Mouse (Mus musculus): ENCODE measurements around the gene Myo5c. TPM values are rescaled to one million over a fixed set of nuclear protein-coding genes. Genes with fewer than 3 reads are reported as not detected.

Gene Myo5c
- polyA plus RNA-seq, 1 experiment from 2014 or later, result 0.47 TPM

DNA sequence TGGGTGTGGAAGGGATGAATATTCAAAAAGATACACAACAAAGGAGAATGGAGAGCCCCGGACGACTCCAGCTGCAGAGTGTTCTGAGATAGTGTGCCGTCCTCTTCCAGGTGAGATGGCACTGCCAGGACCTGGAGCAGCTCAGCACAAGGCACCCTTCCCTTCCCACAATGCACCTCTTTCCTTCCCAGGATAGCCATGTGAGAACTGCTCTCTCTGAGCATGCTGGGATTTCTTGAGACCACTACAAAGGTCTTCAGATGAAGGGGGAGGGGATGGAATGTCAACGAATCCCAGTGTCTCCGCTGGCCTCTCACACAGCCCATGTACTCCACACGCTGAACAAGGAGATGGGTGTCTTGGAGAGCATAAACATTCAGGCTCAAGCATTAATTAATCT is 55.8 kb downstream of the Myo5c start:
- Histone ChIP-seq H3K27ac (ENCODE audit: low read length) (no peak overlapping the region), H3K9me3 (ENCODE audit: control insufficient read depth, low read length) (no peaks in the 10 kb centered on the region), H3K9ac (replicated peaks; ENCODE audit: low read depth, low read length) (no peak overlapping the region), H3K4me3 (replicated peaks; ENCODE audit: low read length) (no peak overlapping the region), H3K27me3 (replicated peaks; ENCODE audit: control insufficient read depth, insufficient read depth, low read length) (no peaks in the 10 kb centered on the region), H3K4me1 (replicated peaks; ENCODE audit: control insufficient read depth, insufficient read depth, low read length) (no peaks in the 10 kb centered on the region), H3K4me2 (ENCODE audit: low read length) (no peak overlapping the region), H3K36me3 (ENCODE audit: control insufficient read depth, insufficient read depth) (no peaks in the 10 kb centered on the region)
- WGBS, result 74% methylated on average over 6 of the region's 6 CpGs
- ATAC-seq, result no peak

DNA sequence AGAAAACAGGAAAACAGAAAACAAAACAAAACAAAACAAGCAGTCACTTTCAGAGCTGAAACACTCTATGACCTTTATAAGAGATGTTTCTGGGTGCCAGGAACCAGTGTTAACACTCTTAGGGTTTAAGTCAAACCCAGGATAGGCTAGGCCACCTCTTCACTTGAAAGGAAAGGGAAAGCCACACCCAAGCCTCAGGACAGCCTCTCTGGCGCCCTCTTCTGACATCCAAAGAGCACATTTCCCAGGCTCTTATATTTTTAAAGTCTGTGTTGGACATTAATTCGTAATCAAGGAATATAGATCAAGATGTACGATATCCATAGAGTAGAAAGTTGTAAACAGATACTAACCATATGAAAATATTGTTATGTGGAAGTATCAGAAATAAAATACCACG is 57.7 kb downstream of the Myo5c start:
- H3K27ac ChIP-seq (ENCODE audit: low read length), result no peak overlapping the region
- H3K4me2 ChIP-seq (ENCODE audit: low read length), result no peak overlapping the region
- ATAC-seq, result no peak
- no peaks in the 10 kb centered on the region for H3K9me3 ChIP-seq (ENCODE audit: control insufficient read depth, low read length)
- WGBS, result 47% methylated on average over 4 of the region's 4 CpGs
- H3K36me3 ChIP-seq (ENCODE audit: control insufficient read depth, insufficient read depth), result no peaks in the 10 kb centered on the region
- H3K9ac ChIP-seq (replicated peaks; ENCODE audit: low read depth, low read length), result no peak overlapping the region
- H3K27me3 ChIP-seq (replicated peaks; ENCODE audit: control insufficient read depth, insufficient read depth, low read length), result no peaks in the 10 kb centered on the region
- no peaks in the 10 kb centered on the region for H3K4me1 ChIP-seq (replicated peaks; ENCODE audit: control insufficient read depth, insufficient read depth, low read length)
- H3K4me3 ChIP-seq (replicated peaks; ENCODE audit: low read length), result no peak overlapping the region

DNA sequence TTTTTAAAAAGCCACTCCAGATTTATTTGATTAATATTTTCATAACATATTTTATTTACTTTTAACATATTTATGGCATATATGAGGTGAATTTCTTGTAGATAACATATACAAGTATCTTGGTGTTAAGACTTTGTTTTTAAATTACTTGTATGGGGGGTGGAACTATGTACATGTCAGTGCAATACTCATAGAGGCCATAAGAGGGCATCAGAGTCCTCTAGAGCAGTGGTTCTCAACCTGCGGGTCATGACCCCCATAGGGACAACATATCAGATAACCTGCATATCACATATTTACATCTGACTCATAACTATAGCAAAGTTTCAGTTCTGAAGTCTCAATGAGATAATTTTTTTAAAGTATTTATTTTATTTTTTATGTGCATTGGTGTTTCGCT is 67.5 kb downstream of the Myo5c start:
- no peak overlapping the region for H3K9ac ChIP-seq (replicated peaks; ENCODE audit: low read depth, low read length)
- no peak for ATAC-seq
- no peak overlapping the region for H3K4me2 ChIP-seq (ENCODE audit: low read length)
- H3K4me1 ChIP-seq (replicated peaks; ENCODE audit: control insufficient read depth, insufficient read depth, low read length), result no peaks in the 10 kb centered on the region
- 88% methylated on average over 2 of the region's 2 CpGs for WGBS
- no peaks in the 10 kb centered on the region for H3K27me3 ChIP-seq (replicated peaks; ENCODE audit: control insufficient read depth, insufficient read depth, low read length)
- H3K4me3 ChIP-seq (replicated peaks; ENCODE audit: low read length), result no peak overlapping the region
- no peaks in the 10 kb centered on the region for H3K36me3 ChIP-seq (ENCODE audit: control insufficient read depth, insufficient read depth)
- H3K9me3 ChIP-seq (ENCODE audit: control insufficient read depth, low read length), result no peaks in the 10 kb centered on the region
- no peak overlapping the region for H3K27ac ChIP-seq (ENCODE audit: low read length)

- ATAC-seq, result no peak
- Histone ChIP-seq H3K36me3 (ENCODE audit: control insufficient read depth, insufficient read depth) (no peaks in the 10 kb centered on the region), H3K9ac (replicated peaks; ENCODE audit: low read depth, low read length) (no peak overlapping the region), H3K27me3 (replicated peaks; ENCODE audit: control insufficient read depth, insufficient read depth, low read length) (no peaks in the 10 kb centered on the region), H3K4me3 (replicated peaks; ENCODE audit: low read length) (no peak overlapping the region), H3K27ac (ENCODE audit: low read length) (no peak overlapping the region), H3K9me3 (ENCODE audit: control insufficient read depth, low read length) (no peaks in the 10 kb centered on the region), H3K4me2 (ENCODE audit: low read length) (no peak overlapping the region), H3K4me1 (replicated peaks; ENCODE audit: control insufficient read depth, insufficient read depth, low read length) (no peaks in the 10 kb centered on the region)
- 80% methylated on average over 2 of the region's 2 CpGs for WGBS
Observed at GRCm38 (mm10) chr9:75303033-75303432, 71.2 kb downstream of the Myo5c start.

DNA sequence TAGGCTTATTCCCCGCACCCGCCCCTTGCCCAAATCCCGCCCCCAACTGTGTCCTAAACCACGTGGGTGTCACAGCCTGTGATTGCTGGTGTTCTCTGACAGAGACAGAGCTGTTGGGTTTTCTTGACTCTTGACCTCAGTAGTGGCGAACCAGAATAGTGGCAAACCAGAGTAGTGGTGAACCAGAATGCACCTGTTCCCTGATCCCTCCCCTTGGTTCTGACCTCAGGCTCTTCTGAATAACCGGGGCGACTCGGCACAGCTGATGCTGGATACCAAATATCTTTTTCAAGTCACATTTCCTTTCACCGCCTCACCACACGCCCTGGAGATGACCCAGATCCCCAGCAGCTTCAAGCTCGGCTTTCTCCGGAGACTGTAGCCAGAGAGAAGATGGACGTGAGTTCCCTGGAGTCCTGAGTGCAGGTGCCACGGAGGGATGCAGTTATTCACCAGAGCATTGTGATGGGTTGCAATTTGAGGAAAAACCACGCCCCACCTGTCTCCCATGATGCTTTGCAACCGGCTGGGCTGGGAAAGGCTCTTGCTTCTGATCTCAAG is 72.0 kb downstream of the Myo5c start:
- ATAC-seq, result no peak
- no peaks in the 10 kb centered on the region for H3K36me3 ChIP-seq (ENCODE audit: control insufficient read depth, insufficient read depth)

DNA sequence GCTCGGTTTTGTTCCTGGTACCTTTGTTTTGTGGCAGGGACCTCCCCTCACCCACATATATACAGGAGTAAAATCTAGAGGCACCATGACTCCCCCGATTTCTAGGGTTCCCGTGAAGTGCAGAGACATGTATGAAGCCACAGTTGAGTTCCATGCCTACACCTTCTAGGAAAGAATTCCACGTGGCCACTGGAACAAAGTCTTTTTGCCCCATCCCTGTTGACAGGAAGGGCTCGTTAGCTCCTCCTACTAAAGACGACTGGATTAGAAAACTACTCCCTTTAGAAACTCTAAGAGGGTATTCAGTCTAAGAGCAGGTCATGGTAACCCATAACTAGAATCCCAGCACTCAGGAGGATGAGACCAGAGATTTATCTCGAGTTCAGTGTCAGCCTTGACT is 72.5 kb downstream of the Myo5c start:
- 31% methylated on average over 7 of the region's 7 CpGs for WGBS
- ATAC-seq, result no peak
- no peaks in the 10 kb centered on the region for H3K9me3 ChIP-seq (ENCODE audit: control insufficient read depth, low read length)
- H3K36me3 ChIP-seq (ENCODE audit: control insufficient read depth, insufficient read depth), result no peaks in the 10 kb centered on the region
- no peak overlapping the region for H3K4me2 ChIP-seq (ENCODE audit: low read length)
- no peak overlapping the region for H3K9ac ChIP-seq (replicated peaks; ENCODE audit: low read depth, low read length)
- no peaks in the 10 kb centered on the region for H3K27me3 ChIP-seq (replicated peaks; ENCODE audit: control insufficient read depth, insufficient read depth, low read length)
- H3K4me3 ChIP-seq (replicated peaks; ENCODE audit: low read length), result no peak overlapping the region
- H3K4me1 ChIP-seq (replicated peaks; ENCODE audit: control insufficient read depth, insufficient read depth, low read length), result no peaks in the 10 kb centered on the region
- H3K27ac ChIP-seq (ENCODE audit: low read length), result no peak overlapping the region

More for the DNA sequence above, 72.0 kb downstream of the Myo5c start:
- Histone ChIP-seq H3K4me3 (replicated peaks; ENCODE audit: low read length) (no peak overlapping the region), H3K27me3 (replicated peaks; ENCODE audit: control insufficient read depth, insufficient read depth, low read length) (no peaks in the 10 kb centered on the region), H3K9me3 (ENCODE audit: control insufficient read depth, low read length) (no peaks in the 10 kb centered on the region), H3K4me1 (replicated peaks; ENCODE audit: control insufficient read depth, insufficient read depth, low read length) (no peaks in the 10 kb centered on the region), H3K9ac (replicated peaks; ENCODE audit: low read depth, low read length) (no peak overlapping the region), H3K4me2 (ENCODE audit: low read length) (no peak overlapping the region), H3K27ac (ENCODE audit: low read length) (no peak overlapping the region)
- 40% methylated on average over 16 of the region's 16 CpGs for WGBS

- no peak within 1 kb of the TSS for H3K4me3 ChIP-seq (replicated peaks; ENCODE audit: low read length)
- no peaks in the 10 kb centered on the region for H3K4me1 ChIP-seq (replicated peaks; ENCODE audit: control insufficient read depth, insufficient read depth, low read length)
- 68% methylated on average over 11 of the region's 11 CpGs for WGBS
- no peaks in the 10 kb centered on the region for H3K27me3 ChIP-seq (replicated peaks; ENCODE audit: control insufficient read depth, insufficient read depth, low read length)
- no peak within 1 kb of the TSS for H3K27ac ChIP-seq (ENCODE audit: low read length)
- H3K9me3 ChIP-seq (ENCODE audit: control insufficient read depth, low read length), result no peaks in the 10 kb centered on the region
- no peak for ATAC-seq
- no peak within 1 kb of the TSS for H3K4me2 ChIP-seq (ENCODE audit: low read length)
- no peak within 1 kb of the TSS for H3K9ac ChIP-seq (replicated peaks; ENCODE audit: low read depth, low read length)
- H3K36me3 ChIP-seq (ENCODE audit: control insufficient read depth, insufficient read depth), result no peaks in the 10 kb centered on the region
Observed at GRCm38 (mm10) chr9:75306126-75306898, 74.5 kb downstream of the Myo5c start, which contains the start of gene Gnb5. TSS of gene Gnb5 (plus strand) at chr9:75306288.

DNA sequence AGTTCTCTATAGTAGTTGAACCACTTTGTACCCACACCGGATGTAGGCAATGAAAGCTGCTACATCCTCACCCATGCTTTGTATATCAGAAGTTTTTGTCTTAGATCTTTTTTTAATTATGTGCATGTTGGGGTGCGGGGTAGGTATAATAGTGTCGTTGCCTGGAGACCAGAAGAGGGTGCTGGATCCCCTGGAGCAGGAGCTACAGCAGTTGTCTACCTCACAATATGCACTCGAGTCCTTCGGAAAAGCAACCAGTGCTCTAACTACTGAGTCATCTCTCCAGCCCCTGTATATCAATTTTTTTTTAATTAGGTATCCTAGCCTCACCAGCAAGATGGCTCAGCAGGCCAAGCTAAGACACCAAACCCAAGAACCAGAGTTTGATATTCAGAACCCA is 75.2 kb downstream of the Myo5c start:
- H3K4me3 ChIP-seq (replicated peaks; ENCODE audit: low read length), result no peak overlapping the region
- no peaks in the 10 kb centered on the region for H3K4me1 ChIP-seq (replicated peaks; ENCODE audit: control insufficient read depth, insufficient read depth, low read length)
- no peaks in the 10 kb centered on the region for H3K27me3 ChIP-seq (replicated peaks; ENCODE audit: control insufficient read depth, insufficient read depth, low read length)
- no peak for ATAC-seq
- H3K9me3 ChIP-seq (ENCODE audit: control insufficient read depth, low read length), result no peaks in the 10 kb centered on the region
- H3K27ac ChIP-seq (ENCODE audit: low read length), result no peak overlapping the region
- no peaks in the 10 kb centered on the region for H3K36me3 ChIP-seq (ENCODE audit: control insufficient read depth, insufficient read depth)
- no peak overlapping the region for H3K4me2 ChIP-seq (ENCODE audit: low read length)
- 85% methylated on average over 5 of the region's 5 CpGs for WGBS
- H3K9ac ChIP-seq (replicated peaks; ENCODE audit: low read depth, low read length), result no peak overlapping the region

GRCm38 (mm10) chr9:75308621-75309020 is 76.8 kb downstream of the Myo5c start:
- no peak overlapping the region for H3K27ac ChIP-seq (ENCODE audit: low read length)
- WGBS, result 69% methylated on average over 5 of the region's 5 CpGs
- H3K36me3 ChIP-seq (ENCODE audit: control insufficient read depth, insufficient read depth), result no peaks in the 10 kb centered on the region
- H3K9me3 ChIP-seq (ENCODE audit: control insufficient read depth, low read length), result no peaks in the 10 kb centered on the region
- H3K4me2 ChIP-seq (ENCODE audit: low read length), result no peak overlapping the region
- H3K9ac ChIP-seq (replicated peaks; ENCODE audit: low read depth, low read length), result no peak overlapping the region
- H3K4me1 ChIP-seq (replicated peaks; ENCODE audit: control insufficient read depth, insufficient read depth, low read length), result peaks cover 4% of the 10 kb centered on the region
- no peak for ATAC-seq
- no peak overlapping the region for H3K4me3 ChIP-seq (replicated peaks; ENCODE audit: low read length)
- H3K27me3 ChIP-seq (replicated peaks; ENCODE audit: control insufficient read depth, insufficient read depth, low read length), result no peaks in the 10 kb centered on the region
